Mouse (Mus musculus) frontal cortex, adult (tissue): Measurements from ENCODE around the gene Rrbp1.

Experiments used
- ATAC-seq: cut with Nextera tagmentation; 2 replicates; pipeline ENCODE4 v1.9.2; 2017; ENCODE audit warnings: mild to moderate bottlenecking, moderate library complexity, mixed read lengths; ENCODE audit not compliant: low TSS enrichment

Gene Rrbp1

DNA sequence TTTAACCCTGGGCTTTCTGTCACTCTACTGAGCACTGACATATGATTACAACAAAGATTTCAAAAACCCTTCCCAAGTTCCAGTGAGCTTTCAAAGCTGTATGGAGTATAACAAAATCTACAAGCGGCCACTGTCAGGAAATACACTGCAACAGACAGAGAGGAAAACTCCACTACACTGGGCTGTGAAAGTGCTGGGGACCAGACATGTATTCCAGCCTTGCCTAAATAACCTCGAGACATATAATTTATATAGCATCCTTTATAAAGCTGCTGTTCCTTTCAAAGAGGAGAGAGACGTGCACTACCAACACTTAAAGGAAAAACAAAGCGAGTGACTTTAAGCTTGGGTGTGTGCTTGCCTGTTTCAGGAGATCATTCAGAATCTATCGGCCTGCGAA is 4.4 kb downstream of the Rrbp1 start:
- no peak for ATAC-seq

DNA sequence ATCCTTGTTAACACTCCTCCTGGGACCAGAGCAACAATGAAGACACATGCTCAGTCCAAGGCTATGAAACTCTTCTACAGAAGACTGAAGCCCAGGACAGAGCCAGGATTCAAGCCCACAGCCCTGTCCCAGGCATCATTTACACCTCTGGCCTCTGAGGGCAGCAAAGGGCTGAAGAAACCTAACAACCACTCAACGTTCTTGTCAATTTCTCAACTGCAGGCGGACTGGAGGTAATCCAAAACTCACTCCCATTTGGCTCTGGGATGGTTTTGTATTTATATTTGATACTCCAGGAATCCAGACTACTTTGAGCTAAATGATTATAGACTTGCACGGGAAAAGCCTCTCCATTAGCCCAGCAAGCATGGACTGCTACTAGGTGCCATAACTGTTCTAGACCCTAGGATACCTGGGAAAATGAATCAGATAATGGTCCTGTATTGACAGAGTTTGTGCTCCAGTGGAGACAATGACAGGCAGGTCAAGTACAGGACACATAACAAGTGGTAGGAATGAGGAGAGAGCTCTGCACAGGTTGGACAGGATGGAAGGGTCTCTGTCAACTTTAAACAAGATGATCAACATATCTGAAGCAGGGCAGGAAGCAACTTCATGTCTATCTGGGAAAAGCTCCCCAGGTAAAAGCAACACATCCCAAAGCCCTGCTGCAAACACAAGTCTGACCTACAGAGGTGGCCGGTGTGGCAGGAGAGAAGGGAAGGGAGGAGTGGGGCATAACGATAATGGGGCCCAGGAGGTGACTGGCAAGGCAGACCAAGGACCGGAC is 5.7 kb downstream of the Rrbp1 start:
- no peak for ATAC-seq

DNA sequence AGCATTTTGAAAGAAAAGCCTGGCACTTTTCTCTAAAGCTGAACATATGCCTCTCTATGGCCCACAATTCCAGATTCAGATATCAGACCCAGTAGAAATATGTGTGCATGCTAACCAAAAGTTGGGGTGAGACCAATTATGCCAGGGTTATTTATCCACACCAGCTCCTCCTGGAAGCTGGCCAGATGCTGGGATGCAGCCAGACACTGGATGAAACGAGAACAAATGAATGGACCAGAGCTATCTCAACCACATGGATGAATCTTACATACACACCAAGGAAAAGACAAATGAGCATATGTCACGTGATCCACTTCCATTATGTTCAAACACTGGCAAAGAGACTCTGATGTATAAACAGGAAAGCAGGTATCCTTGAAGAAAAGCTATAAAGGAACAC is 7.5 kb downstream of the Rrbp1 start:
- no peak for ATAC-seq

DNA sequence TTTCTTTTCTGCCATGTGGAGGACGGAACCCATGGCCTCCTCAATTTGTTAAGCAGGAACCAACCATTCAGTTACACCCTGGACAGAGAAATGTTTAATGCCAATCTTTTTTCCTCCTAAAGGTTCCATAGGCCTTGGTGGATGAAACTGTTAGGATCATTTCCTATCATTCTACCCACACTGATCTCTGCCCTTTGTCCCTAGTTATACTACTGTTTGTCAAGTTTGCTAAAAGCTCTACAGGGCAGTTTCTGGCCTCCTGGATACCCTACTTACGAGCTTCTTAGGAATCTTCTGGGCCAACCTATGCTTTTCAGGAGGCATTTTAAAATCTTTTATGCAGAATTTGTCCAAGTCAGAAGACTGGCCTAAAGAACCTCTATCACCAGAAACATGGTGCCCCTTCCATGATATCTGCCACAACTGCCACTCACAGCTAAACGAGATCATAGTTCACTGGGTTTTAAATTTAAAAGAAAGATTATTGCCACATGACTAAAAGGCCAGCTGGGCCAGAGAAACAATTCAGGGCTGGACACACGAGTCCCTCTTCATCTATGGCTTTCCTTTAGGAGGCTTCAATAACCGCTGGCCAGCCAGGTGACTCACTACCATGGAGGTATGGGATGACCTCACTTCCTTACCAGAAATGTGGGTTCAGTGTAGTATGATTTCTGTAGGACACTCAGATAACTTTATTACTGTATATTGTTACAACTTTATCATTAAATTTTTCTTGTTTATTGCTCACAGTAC is 8.7 kb downstream of the Rrbp1 start:
- no peak for ATAC-seq

DNA sequence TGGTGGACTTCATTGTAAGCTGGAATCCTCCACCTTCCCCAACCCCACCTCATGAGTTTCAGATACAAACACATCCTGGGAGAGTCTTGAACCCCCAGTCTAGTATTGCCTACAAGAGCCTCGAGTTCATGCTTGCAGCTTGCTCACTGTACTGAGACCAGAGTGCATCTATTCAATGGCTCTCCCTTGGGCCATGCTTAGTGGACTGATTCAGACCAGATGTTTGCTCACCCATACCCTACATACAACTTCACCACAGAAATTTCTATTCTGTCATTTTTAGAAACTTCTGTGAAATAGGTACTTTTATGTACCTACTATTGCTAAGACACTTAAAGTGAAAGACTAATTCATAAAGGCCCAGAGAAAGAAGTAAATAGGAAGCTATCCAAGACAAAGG is 18.1 kb downstream of the Rrbp1 start:
- no peak for ATAC-seq

DNA sequence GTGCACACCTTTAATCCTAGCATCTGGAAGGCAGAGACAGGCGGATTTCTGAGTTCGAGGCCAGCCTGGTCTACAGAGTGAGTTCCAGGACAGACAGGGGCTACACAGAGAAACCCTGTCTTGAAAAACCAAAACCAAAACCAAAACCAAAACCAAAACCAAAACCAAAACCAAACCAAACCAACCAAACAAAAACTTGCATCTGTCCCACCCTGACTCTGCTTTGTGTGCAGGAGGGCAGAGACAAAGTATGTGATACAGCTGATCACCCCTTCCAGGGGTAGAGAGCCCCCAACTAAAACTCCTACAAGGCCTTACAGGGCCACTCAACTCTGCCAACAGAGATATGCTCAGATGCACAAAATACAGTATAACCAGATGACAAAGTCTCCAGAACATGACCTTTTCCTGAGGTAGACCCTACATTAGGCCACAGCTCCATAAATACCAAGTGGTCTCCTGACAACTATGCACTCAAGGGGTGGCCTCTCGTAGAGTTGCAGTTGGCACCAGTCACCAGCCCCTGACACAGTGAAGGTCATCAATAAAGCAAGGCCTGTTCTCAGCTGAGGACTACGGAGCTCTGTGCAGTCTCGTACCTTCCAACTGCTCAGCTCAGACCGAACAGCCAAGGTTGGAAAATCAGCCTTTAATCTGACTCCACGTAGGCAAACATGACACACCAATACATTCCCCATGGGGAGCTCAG is 18.9 kb downstream of the Rrbp1 start:
- no peak for ATAC-seq

DNA sequence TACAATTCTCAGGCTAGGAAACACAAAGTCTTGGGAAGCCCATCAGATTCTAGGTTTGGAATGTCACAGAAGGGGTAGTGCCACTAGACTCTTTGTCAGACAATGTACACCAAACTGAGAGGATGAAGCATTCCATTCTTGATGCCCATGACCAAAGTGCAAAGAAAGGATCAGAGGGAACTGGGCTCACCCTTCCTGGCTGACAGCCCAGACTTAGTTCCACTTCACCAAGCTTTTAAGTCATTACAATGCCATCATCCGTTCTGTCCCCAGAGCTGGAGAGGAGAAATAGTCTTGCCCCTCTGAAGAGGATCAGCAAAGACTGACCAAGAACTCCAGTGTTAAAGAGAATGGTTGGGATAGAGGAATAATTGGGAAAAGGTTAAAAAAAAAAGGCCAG is 20.1 kb downstream of the Rrbp1 start:
- ATAC-seq: no peak; the same call in 1 of the 2 replicates

DNA sequence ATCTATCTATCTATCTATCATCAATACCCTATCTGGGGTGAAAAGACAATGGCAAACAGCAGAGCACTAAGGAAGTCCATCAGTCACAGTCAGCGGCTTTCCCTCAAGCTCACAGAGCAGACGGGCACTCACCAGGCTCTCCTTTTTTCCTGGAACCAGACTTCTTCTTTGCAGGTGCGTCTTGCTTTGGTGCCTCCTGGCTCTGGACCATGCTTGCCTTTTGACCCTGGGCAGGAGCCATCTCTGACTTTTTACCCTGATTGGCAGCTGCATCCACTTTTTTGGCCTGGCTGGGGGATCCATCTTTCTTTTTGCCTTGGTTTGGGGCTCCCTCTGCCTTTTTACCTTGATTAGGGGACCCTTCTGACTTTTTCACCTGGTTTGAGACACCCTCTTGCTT is 23.0 kb downstream of the Rrbp1 start:
- no peak for ATAC-seq

DNA sequence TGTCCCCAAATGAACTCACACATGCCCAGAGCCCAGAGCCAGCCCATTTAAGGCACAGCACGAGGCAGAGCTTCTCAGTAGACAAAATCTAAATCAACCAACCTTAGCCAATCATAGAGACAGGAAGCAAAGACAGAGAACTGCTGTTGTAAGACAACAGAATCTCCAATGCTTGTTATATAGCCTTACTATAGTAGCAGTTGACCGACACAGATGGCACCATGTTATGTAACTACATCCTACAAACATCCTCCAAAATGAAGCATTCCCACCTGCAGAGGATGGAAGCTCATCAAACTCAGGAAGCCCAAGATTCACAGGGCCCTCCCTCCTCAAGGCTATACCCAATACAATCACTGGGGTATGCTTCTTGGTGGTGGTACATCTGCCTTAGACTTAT is 23.6 kb downstream of the Rrbp1 start:
- peak; percentile 64; the same call in 1 of the 2 replicates for ATAC-seq

DNA sequence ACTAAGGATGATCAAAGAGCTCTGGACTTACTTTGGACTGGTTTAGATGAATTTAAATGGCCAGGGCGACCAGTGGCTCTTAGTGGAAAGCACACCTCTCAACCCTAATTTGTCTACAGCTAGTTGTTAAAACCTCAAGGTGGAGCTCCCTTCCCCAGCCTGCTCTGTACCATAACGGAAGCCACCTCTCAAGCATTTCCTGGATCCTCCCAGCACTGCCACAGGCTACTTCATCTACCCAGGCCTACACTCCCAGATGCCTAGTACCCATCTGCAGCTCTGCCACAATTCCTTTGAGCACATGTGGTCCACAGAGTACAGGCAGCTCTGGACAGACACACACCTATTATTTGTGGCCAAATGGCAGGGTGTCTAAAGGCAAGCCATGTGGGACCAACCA is 27.6 kb downstream of the Rrbp1 start:
- ATAC-seq: no peak

DNA sequence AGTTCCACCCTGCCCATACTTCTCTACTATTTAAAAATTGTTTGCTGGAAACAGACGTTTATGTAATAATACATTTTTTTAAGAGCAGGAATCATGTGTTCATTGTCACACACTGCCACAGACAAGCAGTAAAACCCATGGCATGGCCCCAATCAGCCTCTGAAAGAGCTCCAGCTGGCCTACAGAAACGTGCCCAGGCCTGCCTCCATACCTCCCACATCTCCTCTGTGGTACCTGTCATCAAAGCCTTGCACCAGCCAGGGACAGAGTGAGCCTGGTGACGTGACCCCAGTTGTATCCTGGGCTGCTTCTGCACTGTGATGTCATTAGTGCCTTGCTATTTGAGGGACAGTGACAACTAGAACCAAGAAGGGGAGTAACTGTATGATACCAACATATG is 28.2 kb downstream of the Rrbp1 start:
- no peak for ATAC-seq

DNA sequence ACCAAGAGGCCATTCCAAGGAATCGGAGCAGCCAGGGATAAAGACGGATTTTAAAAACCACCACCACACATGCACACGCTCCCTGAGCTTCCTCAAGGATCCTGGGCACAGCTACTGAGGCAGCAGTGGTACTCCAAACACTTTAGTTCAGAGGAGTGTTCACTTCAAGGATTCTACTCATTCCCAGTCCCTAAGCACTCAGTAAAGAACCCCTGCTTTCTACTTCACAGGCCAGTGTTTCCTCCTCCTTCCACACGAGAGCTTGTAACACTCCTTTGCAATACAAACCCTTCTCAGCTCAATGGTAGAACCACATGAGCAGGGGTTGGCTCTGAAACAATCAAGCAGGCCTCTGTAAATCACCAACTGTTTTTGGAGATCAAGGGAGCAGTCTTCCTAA is 28.9 kb downstream of the Rrbp1 start:
- no peak for ATAC-seq

DNA sequence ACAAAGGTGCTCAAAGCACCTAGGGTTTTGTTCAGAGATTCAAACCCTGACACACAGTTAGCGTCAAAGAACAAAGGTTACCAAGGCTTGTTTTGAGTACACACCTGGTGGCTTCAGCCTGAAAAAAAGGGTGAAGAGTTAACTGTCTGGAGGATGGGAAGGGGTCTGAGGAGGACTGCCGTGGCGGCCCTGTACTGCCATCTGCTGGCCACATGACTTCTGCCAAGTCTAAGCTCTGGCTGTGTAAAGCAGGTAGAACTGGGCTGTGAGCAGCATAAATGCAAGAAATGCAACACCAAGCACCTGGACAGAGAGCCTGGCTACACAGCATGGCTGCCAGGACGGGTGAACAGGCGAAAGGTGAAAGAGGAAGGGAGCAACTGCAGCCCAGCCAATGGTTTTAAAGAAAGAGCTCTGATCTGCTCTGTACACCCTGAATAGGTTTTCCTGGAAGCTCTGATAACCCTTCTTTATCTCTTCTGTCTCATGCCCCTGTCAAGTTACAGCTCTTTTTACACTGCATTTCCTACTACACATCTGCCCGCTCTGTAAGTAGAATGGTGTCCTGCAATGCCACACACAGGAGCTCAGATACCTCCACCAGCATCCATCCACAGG is 30.2 kb downstream of the Rrbp1 start:
- ATAC-seq: peak; percentile 69

DNA sequence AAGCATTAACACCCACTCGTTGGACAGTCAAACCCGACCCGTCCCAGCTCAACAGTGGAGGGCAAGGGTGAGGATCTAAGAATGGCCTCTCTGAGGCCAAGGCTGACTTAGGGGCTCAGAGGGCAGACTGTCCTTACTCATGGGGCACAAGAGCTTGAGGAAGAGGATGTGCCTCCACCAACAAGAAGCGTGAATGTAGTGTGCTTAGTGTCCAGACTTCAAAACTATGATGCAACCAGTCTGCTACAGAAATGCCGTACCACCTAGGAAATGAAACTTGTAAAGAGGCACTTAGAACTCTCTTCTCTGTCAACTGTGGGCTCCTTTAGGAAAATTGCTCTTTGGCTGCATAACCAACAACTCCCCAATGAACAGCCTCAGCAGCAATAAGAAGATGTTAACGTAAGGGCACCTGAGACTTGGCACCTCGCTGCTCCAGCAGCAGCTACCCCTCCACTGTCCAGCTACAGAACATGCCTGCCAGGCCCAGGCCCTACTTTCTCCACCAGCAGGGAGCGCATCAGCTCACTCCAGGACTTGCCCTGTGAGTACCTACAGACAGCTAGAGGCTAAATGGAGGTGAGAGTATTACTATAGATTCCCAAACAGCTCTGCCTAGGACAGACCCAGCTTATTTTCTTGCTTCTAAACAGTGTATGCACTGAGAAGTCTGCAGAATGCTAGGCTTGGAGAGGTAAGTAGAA is 32.5 kb downstream of the Rrbp1 start:
- ATAC-seq: no peak

DNA sequence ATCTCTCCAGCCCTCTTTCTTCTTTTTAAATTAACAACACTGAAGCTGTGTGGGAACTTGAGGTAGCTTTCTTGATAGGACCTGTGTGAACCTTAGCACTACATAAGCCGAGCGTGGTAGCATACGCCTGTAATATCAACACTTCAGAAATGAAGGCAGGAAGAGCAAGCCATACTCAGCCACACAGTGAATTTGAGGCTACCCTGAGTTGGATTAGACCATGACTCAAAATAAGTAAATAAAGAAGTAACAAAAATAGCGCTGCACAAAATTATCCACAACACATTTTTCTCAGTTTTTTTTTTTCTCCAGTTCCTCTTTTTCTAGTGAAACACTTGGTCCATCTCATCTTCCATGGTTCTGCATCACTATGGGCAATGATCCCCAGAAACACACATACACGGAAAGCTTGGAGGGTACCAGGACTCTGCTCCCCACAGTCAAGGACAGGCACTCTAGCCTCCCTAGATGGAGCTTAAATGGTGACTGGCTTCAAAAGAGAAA is 35.9 kb downstream of the Rrbp1 start:
- ATAC-seq: no peak

DNA sequence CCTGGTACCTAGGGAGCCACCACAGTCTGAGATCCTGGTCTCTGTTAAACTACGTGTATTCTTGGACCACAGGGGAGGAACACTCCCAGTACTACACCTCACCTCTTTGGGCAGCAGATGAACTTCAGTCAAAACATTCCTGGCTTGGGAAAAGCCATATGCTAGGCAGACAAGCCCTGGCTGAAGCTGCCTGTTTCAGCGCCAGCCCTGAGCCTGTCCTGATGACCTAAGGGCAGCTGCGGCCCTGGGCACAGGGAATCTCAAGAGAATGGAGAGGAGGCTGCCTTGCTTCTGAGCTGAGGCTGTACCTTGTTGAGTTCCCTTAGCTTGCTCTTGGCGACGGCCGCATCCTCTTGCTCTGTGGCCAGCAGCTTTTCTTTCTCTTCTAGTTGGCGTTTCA is 37.9 kb downstream of the Rrbp1 start:
- ATAC-seq: no peak

DNA sequence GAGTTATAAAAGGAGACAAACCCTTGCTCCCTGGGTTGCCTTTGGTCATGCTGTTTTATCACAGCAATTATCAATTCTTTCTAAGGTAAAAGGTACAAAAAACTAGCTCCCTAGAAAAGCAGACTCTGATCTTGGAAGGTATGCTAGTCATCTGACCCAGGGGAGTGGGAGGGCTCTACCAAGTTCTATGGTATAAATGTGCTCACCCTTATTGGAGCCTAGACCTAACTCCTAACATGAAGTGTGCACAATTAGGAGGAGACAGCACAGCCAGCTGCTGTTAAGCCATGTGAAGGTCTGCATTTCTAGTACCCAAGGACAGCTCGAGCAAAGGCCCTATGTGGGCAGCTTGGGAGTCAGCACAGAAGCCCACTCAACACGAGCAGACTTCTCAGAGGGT is 39.2 kb downstream of the Rrbp1 start:
- ATAC-seq: no peak

DNA sequence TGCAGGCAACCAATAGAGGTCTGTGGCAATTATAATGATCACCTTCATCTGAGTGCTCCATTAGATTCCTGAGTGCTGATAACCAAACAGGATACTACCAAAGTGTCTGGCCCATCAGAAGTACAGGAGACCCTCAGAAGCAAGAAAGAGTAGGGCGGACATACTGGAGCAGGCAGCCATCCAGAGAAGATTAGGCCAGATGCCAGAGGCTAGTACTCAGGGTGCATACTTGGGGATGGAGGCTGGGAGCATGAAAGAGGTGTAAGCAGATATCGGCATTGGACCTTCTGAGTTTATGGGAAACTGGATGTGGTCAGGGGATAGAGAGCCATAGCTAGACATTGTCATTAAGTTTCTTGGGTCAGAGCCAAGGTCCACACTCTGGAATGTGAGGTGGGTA is 40.2 kb downstream of the Rrbp1 start:
- ATAC-seq: no peak

DNA sequence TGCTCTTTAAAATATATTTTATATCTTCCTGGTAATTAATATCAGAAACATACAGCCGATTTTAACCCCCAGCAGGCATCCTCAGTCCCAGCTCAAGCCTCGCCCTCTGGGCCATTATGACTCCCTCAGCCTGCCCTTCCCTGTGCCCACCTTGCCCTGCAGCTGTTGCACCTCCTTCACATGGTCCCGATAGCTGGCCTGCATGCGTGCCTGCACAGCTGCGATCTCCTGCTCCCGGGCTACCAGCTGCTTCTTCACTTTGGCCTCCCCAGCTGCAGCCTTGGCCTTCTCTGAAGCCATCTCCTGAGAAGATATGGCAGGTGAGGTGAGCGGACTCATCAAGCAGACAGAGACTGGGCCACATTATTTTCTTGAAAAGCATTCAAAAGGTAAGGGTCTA is 41.8 kb downstream of the Rrbp1 start:
- ATAC-seq: no peak

DNA sequence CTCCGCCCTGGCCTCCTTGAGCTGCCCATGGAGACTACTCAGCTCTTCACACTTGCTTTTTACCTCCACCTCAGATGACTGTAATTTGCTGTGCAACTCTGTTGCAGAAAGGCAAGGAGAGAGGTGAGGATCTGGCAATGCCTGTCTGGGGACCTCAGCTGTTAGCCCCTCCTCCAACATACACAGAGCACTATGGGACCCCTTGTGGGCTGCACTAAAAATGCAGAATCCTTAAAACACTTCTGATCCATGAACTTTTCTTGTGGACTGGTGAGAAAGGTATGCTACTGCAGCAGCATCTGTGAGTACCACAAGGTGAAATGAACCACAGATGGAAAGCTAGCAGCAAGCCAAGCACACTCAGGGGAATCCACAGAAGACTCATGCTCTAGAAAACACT is 47.7 kb downstream of the Rrbp1 start:
- ATAC-seq: no peak

DNA sequence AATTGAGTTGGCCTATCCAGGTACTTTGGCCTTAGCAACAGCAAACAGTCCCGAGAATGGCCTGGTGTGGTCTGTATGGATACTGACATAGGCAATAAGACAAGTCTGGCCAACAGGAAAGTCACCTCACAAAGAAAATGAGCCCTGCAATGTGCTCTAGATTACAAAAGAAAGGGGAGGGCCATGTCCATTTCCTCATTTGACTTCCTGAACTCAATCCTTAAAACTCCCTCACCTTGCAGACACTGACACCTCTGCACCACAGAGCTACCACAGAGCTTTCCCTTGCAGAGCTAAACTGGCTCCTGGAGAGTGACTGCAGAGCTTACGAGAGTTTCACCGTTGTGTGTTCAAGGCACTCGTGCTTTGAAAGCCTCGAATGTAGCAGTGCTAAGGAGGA is 48.9 kb downstream of the Rrbp1 start:
- no peak for ATAC-seq

DNA sequence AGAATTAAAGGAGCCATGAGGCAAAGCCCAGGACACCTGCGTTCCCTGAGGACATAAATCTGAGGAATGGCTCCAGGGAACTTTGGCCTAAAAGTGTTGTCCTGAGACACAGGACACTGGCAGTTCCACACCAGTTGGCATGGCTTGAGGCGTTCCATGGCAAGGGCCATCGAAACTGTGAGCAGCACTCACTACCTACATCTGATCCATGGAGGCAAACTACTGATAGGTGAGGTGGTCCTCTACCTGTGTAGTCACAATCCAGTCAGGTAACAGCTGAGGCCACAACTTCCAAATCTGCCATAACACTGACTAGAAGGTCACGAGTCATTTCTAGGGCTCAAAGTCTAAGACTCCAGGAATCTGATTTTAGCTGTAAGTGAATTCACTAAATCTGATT is 55.3 kb downstream of the Rrbp1 start:
- no peak for ATAC-seq
